Mouse (Mus musculus): Measurements from ENCODE around the gene Banp. TPM values are rescaled to one million over a fixed set of nuclear protein-coding genes. Genes with fewer than 3 reads are reported as not detected.

The Banp gene
- 59.3 TPM for polyA plus RNA-seq (2017; shearing (Covaris generic))

DNA sequence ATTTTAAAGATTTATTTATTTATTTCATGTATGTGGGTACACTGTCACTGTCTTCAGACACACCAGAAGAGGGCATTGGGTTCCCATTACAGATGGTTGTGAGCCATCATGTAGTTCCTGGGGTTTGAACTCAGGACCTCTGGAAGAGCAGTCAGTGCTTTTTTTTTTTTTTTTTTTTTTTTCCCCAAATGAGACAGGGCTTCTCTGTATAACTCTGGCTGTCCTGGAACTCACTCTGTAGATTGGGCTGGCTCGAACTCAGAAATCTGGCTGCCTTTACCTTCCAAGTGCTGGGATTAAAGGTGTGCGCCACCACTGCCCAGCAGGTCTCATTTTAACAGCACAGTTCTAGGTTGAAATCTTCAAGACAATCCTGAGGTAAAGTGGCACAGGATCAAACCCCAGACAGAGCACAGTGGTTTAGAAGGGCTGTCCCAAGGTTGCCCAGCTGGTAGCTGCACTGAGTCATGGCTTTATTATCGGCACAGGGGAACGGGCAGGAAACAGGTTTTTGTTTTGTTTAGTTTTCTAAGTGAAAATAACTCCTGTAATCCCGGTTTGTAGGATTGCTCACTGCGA, at the start of gene Banp:
Gene Banp (plus strand): TSS at position 529 of the 579 bp plus-strand sequence.

DNA sequence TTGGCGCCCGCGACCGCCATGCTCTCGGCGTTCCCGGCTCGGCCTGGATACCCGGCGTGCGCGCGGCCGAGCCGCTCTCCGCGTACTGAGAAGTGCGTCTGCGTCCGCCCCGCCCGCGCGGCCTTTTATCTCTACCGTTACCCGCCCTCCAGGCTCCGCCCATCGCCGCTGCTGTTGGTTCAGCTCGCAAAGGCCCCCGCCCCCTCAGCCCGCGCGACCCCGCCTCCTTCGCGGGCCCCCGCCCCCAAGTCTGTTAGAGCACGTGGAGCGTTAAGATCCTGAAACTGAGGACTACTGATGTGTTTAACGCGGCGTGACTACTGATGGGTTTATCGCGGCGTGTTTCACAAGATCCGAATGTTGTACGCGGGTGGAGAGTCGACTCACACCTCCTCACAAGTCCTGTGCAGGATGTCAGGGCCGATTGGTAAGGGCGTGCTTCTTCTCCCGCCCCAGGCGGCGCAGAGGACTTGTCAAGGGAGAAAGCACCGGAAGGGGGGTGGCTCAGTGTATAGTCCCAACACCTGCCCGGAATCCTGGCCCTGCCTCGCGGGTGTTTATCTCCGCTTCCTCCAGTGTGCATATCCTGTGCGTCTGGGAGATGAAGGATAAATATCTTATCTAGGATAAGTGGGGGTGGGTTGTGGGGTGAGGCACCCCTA, 41.8 kb upstream of the Banp start, which contains the start of gene Slc7a5:
Gene Slc7a5 (minus strand): TSS at position 108 of the 662 bp plus-strand sequence.

DNA sequence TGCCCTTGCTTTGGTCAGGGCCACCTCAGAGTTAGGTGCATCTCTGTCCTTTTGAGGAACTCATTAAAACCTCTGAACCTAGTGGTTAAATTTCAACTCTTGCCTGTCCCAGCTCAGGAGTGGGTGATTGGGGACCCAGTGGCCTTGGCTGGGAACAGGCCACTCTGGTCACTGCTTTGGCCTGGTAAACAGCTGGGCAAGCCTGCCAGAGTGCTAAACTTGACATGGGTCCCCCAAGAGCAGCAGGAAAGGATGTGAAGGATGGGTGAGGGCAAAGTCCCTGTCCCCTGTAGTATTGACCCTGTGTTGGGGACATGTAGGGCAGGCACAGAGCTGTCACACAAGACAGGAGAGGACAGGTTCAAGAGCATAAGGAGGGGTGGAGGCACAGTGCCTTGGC, 4.7 kb upstream of the Banp start, which contains the start of gene Car5a:
Gene Car5a (minus strand): TSS at position 74 of the 400 bp plus-strand sequence.

Other genes with a start within 250 kb of the Banp start
- 0.13 TPM for gene Jph3, start 220.1 kb upstream of the Banp start, polyA plus RNA-seq (2017; shearing (Covaris generic))
- gene Klhdc4, start 120.2 kb upstream of the Banp start, polyA plus RNA-seq (2017; shearing (Covaris generic)): 46.3 TPM
- 3.9 TPM for gene Slc7a5, start 42.1 kb upstream of the Banp start, polyA plus RNA-seq (2017; shearing (Covaris generic))
- not detected for gene Car5a, start 4.8 kb upstream of the Banp start, polyA plus RNA-seq (2017; shearing (Covaris generic))